Mouse (Mus musculus): ENCODE data around the gene Sdk1.

- TF ChIP-seq POLR2A (IDR thresholded peaks at IDR 0.05; ENCODE audit: extremely low read depth, insufficient read depth, low read length) (no peak), CTCF (IDR thresholded peaks at IDR 0.05; ENCODE audit: low read depth, low read length) (no peak)
Measured at GRCm38 (mm10) chr5:141781142-141781541, 539.9 kb downstream of the Sdk1 start.
